22 mouse cellular contexts compared by ENCODE assay signal in the genomic region with DNA sequence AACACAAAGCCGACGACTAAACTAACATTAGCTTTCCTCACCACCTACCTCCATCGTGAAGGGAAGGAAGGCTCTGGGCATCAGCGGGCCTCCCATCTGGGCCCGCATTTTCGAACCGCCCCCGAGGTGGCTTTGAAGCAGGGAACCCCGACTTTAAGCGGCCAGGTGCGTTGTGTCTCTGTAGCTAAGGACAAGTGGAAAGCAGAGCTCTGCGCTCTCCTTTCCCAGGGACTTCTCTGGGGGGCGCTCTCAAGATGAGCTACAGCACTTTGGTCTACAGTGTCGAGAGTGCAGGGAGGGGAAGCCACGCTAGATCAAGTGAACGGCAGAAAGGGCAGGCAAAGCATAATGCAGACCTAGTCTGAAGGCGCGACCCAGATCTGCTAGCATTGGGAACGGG. TPM values are rescaled to one million over a fixed set of nuclear protein-coding genes. Genes with fewer than 3 reads are reported as not detected.
DNase-seq lines count a peak whose midpoint lies in the region; ATAC-seq and TF ChIP-seq lines count a peak whose summit lies in the region.
"Had no signal": no experiment of that assay in that cellular context is flagged by ENCODE, and none has a peak within 500 bp of the region (broad histone marks: within the 10 kb centered on the region; RNA-seq: fewer than 3 reads in every experiment).

No protein-coding gene starts in this region.

- ATAC-seq in heart, embryonic 12.5 days (ENCODE audit: insufficient number of reproducible peaks, low FRiP score): no peak
- no peak for ATAC-seq in forebrain, postnatal 0 days
- ATAC-seq in midbrain, embryonic 13.5 days: no peak
- no peak for ATAC-seq in inflammation-experienced regulatory T-cells, adult 6 months
- ATAC-seq: liver, postnatal 0 days had no signal

- TF ChIP-seq CTCF in forebrain, postnatal 0 days (IDR thresholded peaks at IDR 0.05; ENCODE audit: low read depth): no peak

- H3K36me3 ChIP-seq in heart, embryonic 12.5 days: no peaks in the 10 kb centered on the region
- H3K36me3 ChIP-seq in forebrain, postnatal 0 days (ENCODE audit: insufficient read depth): no peaks in the 10 kb centered on the region
- no peaks in the 10 kb centered on the region for H3K36me3 ChIP-seq in midbrain, embryonic 13.5 days
- H3K36me3 ChIP-seq: heart, embryonic 13.5 days; limb, embryonic 15.5 days had no signal

- DNase-seq in heart, adult 11 months: peak; percentile 45
- DNase-seq in embryo, embryonic 10.5 days (ENCODE audit: low spot score): peak; percentile 57
- no peak for DNase-seq in forebrain, postnatal 0 days
- DNase-seq in gastrocnemius, postnatal 14 days: no peak
- DNase-seq in adrenal gland, adult 2 months: no peak
- DNase-seq: adrenal gland, postnatal 36 days; cerebellum, postnatal 25 days; gastrocnemius, postnatal 36 days; heart, postnatal 4 days; liver, postnatal 0 days; spleen, adult 18-20 months; thymus, postnatal 14 days had no signal

- no peaks in the 10 kb centered on the region for H3K9me3 ChIP-seq in heart, embryonic 12.5 days (replicated peaks)
- H3K9me3 ChIP-seq in forebrain, postnatal 0 days (ENCODE audit: low read length): no peaks in the 10 kb centered on the region
- no peaks in the 10 kb centered on the region for H3K9me3 ChIP-seq in midbrain, embryonic 13.5 days
- H3K9me3 ChIP-seq: heart, embryonic 13.5 days; limb, embryonic 15.5 days had no signal

- H3K27ac ChIP-seq in heart, embryonic 12.5 days (ENCODE audit: poor library complexity, severe bottlenecking): no peak overlapping the region
- no peak overlapping the region for H3K27ac ChIP-seq in forebrain, postnatal 0 days (ENCODE audit: low read depth, low read length)
- H3K27ac ChIP-seq in midbrain, embryonic 13.5 days: no peak overlapping the region
- H3K27ac ChIP-seq: heart, embryonic 13.5 days; kidney, postnatal 0 days; limb, embryonic 15.5 days had no signal

- peaks cover 96% of the 10 kb centered on the region for H3K27me3 ChIP-seq in heart, embryonic 12.5 days (replicated peaks)
- H3K27me3 ChIP-seq in forebrain, postnatal 0 days (ENCODE audit: insufficient read depth, low read length): peaks cover 82% of the 10 kb centered on the region
- H3K27me3 ChIP-seq in midbrain, embryonic 13.5 days: peaks cover 95% of the 10 kb centered on the region
- H3K27me3 ChIP-seq: CH12.LX had no signal

- WGBS in heart, embryonic 12.5 days: 0% methylated on average over 19 of the region's 19 CpGs
- WGBS in forebrain, postnatal 0 days: 1% methylated on average over 19 of the region's 19 CpGs
- under 1% methylated on average over 19 of the region's 19 CpGs for WGBS in midbrain, embryonic 13.5 days

- no peak overlapping the region for H3K4me3 ChIP-seq in heart, embryonic 12.5 days
- peak overlapping the region; percentile 17; the same call in 1 of the 2 replicates for H3K4me3 ChIP-seq in forebrain, postnatal 0 days (ENCODE audit: low read depth, low read length)
- H3K4me3 ChIP-seq in midbrain, embryonic 13.5 days (replicated peaks): peak overlapping the region; percentile 37

- H3K4me1 ChIP-seq in heart, embryonic 12.5 days (replicated peaks): peaks cover 36% of the 10 kb centered on the region
- H3K4me1 ChIP-seq in forebrain, postnatal 0 days (ENCODE audit: insufficient read depth): no peaks in the 10 kb centered on the region
- H3K4me1 ChIP-seq in midbrain, embryonic 13.5 days (replicated peaks): peaks cover 20% of the 10 kb centered on the region

- no peak overlapping the region for H3K4me2 ChIP-seq in heart, embryonic 12.5 days
- no peak overlapping the region; the same call in 1 of the 2 replicates for H3K4me2 ChIP-seq in forebrain, postnatal 0 days (ENCODE audit: low read depth)
- H3K4me2 ChIP-seq in midbrain, embryonic 13.5 days (replicated peaks): peak overlapping the region; percentile 21
- H3K4me2 ChIP-seq: heart, embryonic 13.5 days; limb, embryonic 15.5 days had no signal

- intact Hi-C loops in gastrocnemius, postnatal 14 days (cut with DNase I; ENCODE audit: low total_unique reads): no loop called here

- no peak overlapping the region for H3K9ac ChIP-seq in heart, embryonic 12.5 days
- H3K9ac ChIP-seq in forebrain, postnatal 0 days: no peak overlapping the region
- no peak overlapping the region for H3K9ac ChIP-seq in midbrain, embryonic 13.5 days (replicated peaks)
- H3K9ac ChIP-seq: heart, embryonic 13.5 days; limb, embryonic 15.5 days; liver, postnatal 0 days had no signal

RNA-seq across cellular contexts. Expression of a gene that starts 0.6 kb away (rescaled TPM):
- 0.11 and 1.3 TPM in 2 replicates for polyA plus RNA-seq in heart, embryonic 12.5 days (2016; fragmentation: Nextera tagmentation; extraction: Ambion mirVana)
- 2.9 and 10.3 TPM in 2 replicates for total RNA-seq in forebrain, postnatal 0 days (2014; rRNA removed)
- polyA plus RNA-seq in forebrain, postnatal 0 days (2015; fragmentation: Nextera tagmentation; extraction: Ambion mirVana): 3.8 and 7.2 TPM in 2 replicates
- 6.2 and 9.2 TPM in 2 replicates for polyA plus RNA-seq in midbrain, embryonic 13.5 days (2015; fragmentation: Nextera tagmentation; extraction: Ambion mirVana)
- not detected for total RNA-seq in gastrocnemius, postnatal 14 days (2021)
- polyA plus RNA-seq in inflammation-experienced regulatory T-cells, adult 6 months (2017; shearing (Covaris generic)): not detected
- not detected for total RNA-seq in adrenal gland, adult 2 months (2021)
- polyA plus RNA-seq in adrenal gland, adult 2 months (2012; rRNA removed): not detected in 2 replicates
- total RNA-seq: adrenal gland, postnatal 36 days; CH12.LX; gastrocnemius, postnatal 36 days; heart, postnatal 4 days; monocyte, adult 5-6 weeks had no signal
- polyA plus RNA-seq: kidney, postnatal 0 days; limb, embryonic 15.5 days; liver, postnatal 0 days; neural tube, embryonic 14.5 days; stomach, embryonic 16.5 days had no signal

Comparison
In these comparisons a context has a peak if more than half of its experiments do, and no peak if none do; other contexts are left out.
1. DNase-seq: peak in heart, adult 11 months (single experiment) and embryo, embryonic 10.5 days (single experiment); none in forebrain, postnatal 0 days (single experiment), gastrocnemius, postnatal 14 days (single experiment) and adrenal gland, adult 2 months (single experiment).